Mouse (Mus musculus) G1E (cell line): ENCODE measurements at regions not wholly inside any gene's neighbourhood (a gene's known extent, or its start where the extent isn't known, plus 50 kb on each side); places are given as distances from the start of the nearest gene placed in this dataset.

ENCODE experiments used
- ATAC-seq: 2 replicates; pipeline ENCODE4 v1.8.0; 2016; ENCODE audit warnings: mild to moderate bottlenecking; ENCODE audit not compliant: insufficient number of reproducible peaks, poor library complexity, low FRiP score, severe bottlenecking; ENCODE audit errors: extremely low read depth
- DNase-seq: peaks from one replicate; pipeline ENCODE4 v3.0.0; 2012; ENCODE audit warnings: low spot score
- H3K27me3 ChIP-seq: 2 replicates; pipeline ENCODE4 v1.6.1; 2012; ENCODE audit warnings: mild to moderate bottlenecking, low read length, inconsistent platforms; ENCODE audit not compliant: insufficient read depth
- H3K36me3 ChIP-seq: replicated peaks from 2 replicates; pipeline ENCODE3; 2012; ENCODE audit warnings: mild to moderate bottlenecking, inconsistent platforms
- H3K4me1 ChIP-seq: 2 replicates; pipeline ENCODE4 v1.6.1; 2012; ENCODE audit warnings: low read depth, low read length, inconsistent platforms, mixed read lengths; ENCODE audit not compliant: insufficient read depth
- H3K4me3 ChIP-seq: 2 replicates; pipeline ENCODE4 v1.5.1; 2012; ENCODE audit warnings: low read depth, mild to moderate bottlenecking, inconsistent platforms, low read length, moderate library complexity, mixed read lengths
- H3K9me3 ChIP-seq: replicated peaks from 2 replicates; pipeline ENCODE4 v1.6.1; 2012; ENCODE audit warnings: inconsistent platforms
- CTCF ChIP-seq: IDR thresholded peaks from 2 replicates; pipeline ENCODE4 v1.5.1; 2012; ENCODE audit warnings: low read depth, low read length, inconsistent platforms, mixed read lengths
- GATA1 ChIP-seq: IDR thresholded peaks from 2 replicates; pipeline ENCODE4 v1.6.1; 2012; ENCODE audit warnings: borderline replicate concordance, low read length, inconsistent platforms, mixed read lengths
- GATA2 ChIP-seq: IDR thresholded peaks from 2 replicates; pipeline ENCODE4 v1.6.1; 2012; ENCODE audit warnings: low read depth, low read length, inconsistent platforms, borderline replicate concordance
- POLR2AphosphoS5 ChIP-seq: IDR thresholded peaks from 2 replicates; pipeline ENCODE4 v1.6.1; 2012; ENCODE audit warnings: low read depth, low read length, inconsistent platforms; ENCODE audit not compliant: insufficient replicate concordance
- TAL1 ChIP-seq: conservative IDR thresholded peaks from 2 replicates; pipeline ENCODE4 v1.6.1; 2012; ENCODE audit warnings: low read depth, low read length, inconsistent platforms, mixed read lengths

DNA sequence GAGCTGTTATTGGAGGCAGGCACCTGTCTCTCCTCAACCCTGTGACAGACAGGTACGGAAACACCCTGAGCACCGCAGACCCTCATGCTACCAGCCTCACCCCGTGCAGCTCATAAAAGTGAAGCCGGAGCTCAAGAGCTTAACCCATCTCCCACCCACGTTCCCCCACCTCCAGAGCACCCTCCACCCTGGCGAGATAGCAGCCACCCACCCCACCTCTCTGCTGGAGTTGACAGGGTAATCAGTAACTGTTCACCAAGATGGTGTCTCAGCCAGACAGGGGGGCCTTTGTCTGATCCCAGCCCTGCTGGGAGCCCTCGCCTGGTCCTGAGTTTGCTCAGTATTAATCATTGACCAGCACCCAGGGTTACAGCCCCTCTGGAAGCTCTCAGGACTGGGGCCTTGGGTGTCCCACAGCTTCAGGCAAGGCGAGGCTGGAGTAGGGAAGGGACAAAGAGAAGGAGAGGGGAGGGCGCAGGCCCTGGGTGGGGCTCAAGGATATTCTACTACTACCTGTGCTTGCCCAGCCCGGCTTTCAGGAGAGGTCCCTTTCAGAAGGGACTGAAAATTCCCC lies 151.3 kb upstream of the Haao start:
- TF ChIP-seq CTCF (no peak), TAL1 (no peak), GATA1 (no peak), GATA2 (no peak), POLR2AphosphoS5 (no peak)
- Histone ChIP-seq H3K9me3 (no peaks in the 10 kb centered on the region), H3K4me3 (no peak overlapping the region), H3K36me3 (no peaks in the 10 kb centered on the region), H3K27me3 (peaks cover 12% of the 10 kb centered on the region; the same call in 1 of the 2 replicates), H3K4me1 (peaks cover 44% of the 10 kb centered on the region)
- no peak for DNase-seq
- ATAC-seq, result no peak

GRCm38 (mm10) chr17:83998341-83998740 lies 150.6 kb upstream of the Haao start:
- ATAC-seq (no peak), DNase-seq (no peak)
- Histone ChIP-seq H3K4me1 (peaks cover 41% of the 10 kb centered on the region), H3K4me3 (no peak overlapping the region; the same call in 1 of the 2 replicates), H3K27me3 (peaks cover 9% of the 10 kb centered on the region; the same call in 1 of the 2 replicates), H3K9me3 (no peaks in the 10 kb centered on the region), H3K36me3 (no peaks in the 10 kb centered on the region)
- TF ChIP-seq POLR2AphosphoS5, result no peak
- no peak for TF ChIP-seq GATA2
- no peak for TF ChIP-seq GATA1
- no peak for TF ChIP-seq TAL1
- no peak for TF ChIP-seq CTCF

DNA sequence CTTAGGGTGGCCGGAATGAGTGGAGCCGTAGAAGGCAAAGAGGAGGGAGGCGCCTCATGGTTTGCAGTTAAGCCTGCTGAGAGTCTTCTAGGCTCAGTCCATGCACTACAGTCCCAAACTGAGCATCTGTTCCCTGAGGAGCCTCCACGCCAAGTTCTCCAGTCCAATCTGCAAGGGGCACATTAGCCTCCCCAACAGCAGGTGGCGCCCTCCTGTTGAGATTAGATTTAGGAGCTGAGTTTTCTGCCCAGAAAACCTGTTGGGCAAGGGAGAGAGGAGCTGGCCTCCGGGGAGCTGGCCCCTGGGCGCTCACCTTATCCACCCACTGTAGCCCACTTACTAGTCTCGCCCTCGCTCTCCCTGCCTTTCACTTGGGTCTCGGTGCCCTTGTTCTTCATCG lies 150.0 kb upstream of the Haao start:
- TF ChIP-seq POLR2AphosphoS5, result no peak
- no peak for TF ChIP-seq TAL1
- TF ChIP-seq GATA2, result no peak
- TF ChIP-seq CTCF, result peak; percentile 67
- TF ChIP-seq GATA1, result no peak
- H3K9me3 ChIP-seq, result no peaks in the 10 kb centered on the region
- DNase-seq (peak; percentile 38), ATAC-seq (no peak)
- no peaks in the 10 kb centered on the region for H3K36me3 ChIP-seq
- H3K4me1 ChIP-seq, result peaks cover 46% of the 10 kb centered on the region
- peaks cover 9% of the 10 kb centered on the region; the same call in 1 of the 2 replicates for H3K27me3 ChIP-seq
- no peak overlapping the region; the same call in 1 of the 2 replicates for H3K4me3 ChIP-seq

DNA sequence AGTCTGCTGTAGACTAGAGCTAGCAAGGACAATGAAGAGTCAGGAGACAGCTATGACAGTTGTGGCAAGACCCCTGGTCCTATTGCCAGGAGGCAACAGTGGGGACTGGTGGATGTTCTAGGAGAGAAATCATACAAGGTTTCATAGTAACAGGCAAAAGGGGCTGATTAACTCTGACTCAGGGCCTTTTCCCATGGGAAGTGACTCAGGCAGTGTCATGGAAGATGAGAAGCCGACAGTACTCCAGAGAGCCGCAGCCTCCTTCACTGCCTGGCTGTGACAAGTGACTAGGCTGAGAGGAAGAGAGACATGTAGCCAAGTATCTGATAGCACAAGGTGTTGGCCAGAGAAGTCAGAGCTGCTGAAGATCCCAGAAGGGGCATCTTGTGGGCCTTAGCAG lies 145.3 kb upstream of the Haao start:
- Histone ChIP-seq H3K27me3 (no peaks in the 10 kb centered on the region), H3K4me3 (no peak overlapping the region), H3K36me3 (no peaks in the 10 kb centered on the region), H3K4me1 (peaks cover 73% of the 10 kb centered on the region), H3K9me3 (no peaks in the 10 kb centered on the region)
- TF ChIP-seq GATA2 (no peak), TAL1 (no peak)
- DNase-seq, result no peak
- ATAC-seq, result no peak

DNA sequence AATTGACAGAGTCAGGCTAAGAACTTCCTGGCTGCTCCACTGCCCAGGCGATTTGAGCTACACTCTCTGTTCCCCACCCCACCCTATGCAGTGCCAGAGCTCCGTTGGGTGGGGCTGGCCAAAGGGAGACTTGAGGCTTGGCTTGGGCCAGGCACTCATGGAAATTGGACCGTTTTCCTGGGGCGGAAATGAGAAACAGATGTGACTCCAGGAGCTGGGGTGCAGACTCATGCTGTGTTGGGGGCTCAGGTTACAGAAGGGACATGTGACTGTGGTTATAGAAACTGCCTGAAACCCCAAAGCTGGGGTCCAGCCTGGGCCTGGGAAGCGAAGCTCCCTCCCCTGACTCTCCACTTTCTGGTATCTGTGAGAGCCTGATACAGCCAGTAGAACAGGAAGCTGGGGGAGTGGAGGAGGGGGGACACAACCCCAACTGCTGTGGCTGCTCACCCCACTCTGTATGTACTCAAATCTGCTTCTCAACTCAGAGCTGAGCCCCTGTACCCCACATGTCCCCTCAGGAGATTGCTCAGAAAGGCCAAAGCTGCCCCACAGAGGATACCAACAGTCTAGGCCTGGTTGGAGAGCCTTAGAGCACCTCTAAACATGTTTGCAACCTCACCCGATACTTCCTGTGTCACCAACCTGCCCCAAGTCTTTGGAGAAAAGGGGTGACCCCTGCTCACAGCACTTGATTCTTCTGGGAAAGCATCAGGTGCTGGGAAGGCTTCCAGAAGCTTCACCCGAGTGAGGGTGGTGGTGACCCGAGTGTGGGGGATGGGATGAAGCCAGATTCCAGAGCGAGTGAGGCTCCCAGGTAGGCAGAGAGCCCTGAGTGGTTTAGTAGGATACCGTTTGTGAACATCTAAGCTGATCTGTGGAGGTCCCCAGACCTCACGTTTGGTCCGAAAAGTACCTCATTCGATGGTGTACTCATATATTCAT lies 142.9 kb upstream of the Haao start:
- peak; percentile 85 for DNase-seq
- Histone ChIP-seq H3K27me3 (no peaks in the 10 kb centered on the region), H3K36me3 (no peaks in the 10 kb centered on the region), H3K4me1 (peaks cover 65% of the 10 kb centered on the region), H3K9me3 (no peaks in the 10 kb centered on the region), H3K4me3 (peak overlapping the region; percentile 53; the same call in 1 of the 2 replicates)
- peak; percentile 91 for ATAC-seq
- TF ChIP-seq POLR2AphosphoS5 (no peak), GATA2 (no peak), TAL1 (0 out of 2 replicates have a peak, but pooled peaks have one; percentile 8)

GRCm38 (mm10) chr17:83988897-83989296 lies 141.1 kb upstream of the Haao start:
- H3K4me3 ChIP-seq, result no peak overlapping the region
- no peaks in the 10 kb centered on the region for H3K9me3 ChIP-seq
- H3K4me1 ChIP-seq, result peaks cover 65% of the 10 kb centered on the region
- H3K27me3 ChIP-seq, result no peaks in the 10 kb centered on the region
- no peaks in the 10 kb centered on the region for H3K36me3 ChIP-seq
- no peak for ATAC-seq
- TF ChIP-seq TAL1 (no peak), GATA2 (no peak), CTCF (no peak)
- no peak for DNase-seq
